Mouse (Mus musculus): ENCODE results near the gene Gm17304. TPM values are rescaled to one million over a fixed set of nuclear protein-coding genes. Genes with fewer than 3 reads are reported as not detected.

Gene Gm17304
- polyA plus RNA-seq, 1 experiment from 2014 or later, result not detected

Other genes with a start within 250 kb of the Gm17304 start
- 6.8 and 8.5 TPM in 2 replicates for gene Barhl2, start 150.9 kb upstream of the Gm17304 start, polyA plus RNA-seq (2015; fragmentation: Nextera tagmentation; extraction: Ambion mirVana)
- gene Zfp644, start 88.2 kb downstream of the Gm17304 start, polyA plus RNA-seq (2015; fragmentation: Nextera tagmentation; extraction: Ambion mirVana), result 64.7 and 73.4 TPM in 2 replicates